Mouse (Mus musculus): ENCODE measurements at regions not wholly inside any gene's neighbourhood (a gene's known extent, or its start where the extent isn't known, plus 50 kb on each side); places are given as distances from the start of the nearest gene placed in this dataset.

- DNase-seq (ENCODE audit: extremely low spot score in 1 of 2, low spot score in 2 of 2) = no peak
- intact Hi-C loops (cut with DNase I) = no loop called here
These were observed 170.4 kb downstream of the Rnf144a start for GRCm38 (mm10) chr12:26244701-26245100.

- intact Hi-C loops (cut with DNase I) = no loop called here
- DNase-seq (ENCODE audit: extremely low spot score in 1 of 2, low spot score in 2 of 2) = peak; percentile 24 to 26
These were observed 187.5 kb downstream of the Rnf144a start for GRCm38 (mm10) chr12:26227557-26228020.

GRCm38 (mm10) chr12:26226363-26226762 is 188.7 kb downstream of the Rnf144a start:
- intact Hi-C loops (cut with DNase I) = no loop called here
- peak; percentile 31 to 63 for DNase-seq (ENCODE audit: extremely low spot score in 1 of 2, low spot score in 2 of 2)

- no peak for DNase-seq (ENCODE audit: extremely low spot score in 1 of 2, low spot score in 2 of 2)
- intact Hi-C loops (cut with DNase I) = no loop called here
These were observed 202.6 kb downstream of the Rnf144a start for GRCm38 (mm10) chr12:26212447-26212846.

- peak in 1 of 2 experiments; percentile 49 for DNase-seq (ENCODE audit: extremely low spot score in 1 of 2, low spot score in 2 of 2)
- intact Hi-C loops (cut with DNase I) = no loop called here
These were observed 203.6 kb downstream of the Rnf144a start for GRCm38 (mm10) chr12:26211423-26211822.

- intact Hi-C loops (cut with DNase I) = no loop called here
- no peak for DNase-seq (ENCODE audit: extremely low spot score in 1 of 2, low spot score in 2 of 2)
These were observed 208.3 kb downstream of the Rnf144a start for GRCm38 (mm10) chr12:26206751-26207150.

GRCm38 (mm10) chr12:26206036-26206435 is 209.0 kb downstream of the Rnf144a start:
- no peak for DNase-seq (ENCODE audit: extremely low spot score in 1 of 2, low spot score in 2 of 2)
- intact Hi-C loops (cut with DNase I) = no loop called here

- DNase-seq (ENCODE audit: extremely low spot score in 1 of 2, low spot score in 2 of 2) = no peak
- intact Hi-C loops (cut with DNase I) = no loop called here
These were observed 223.0 kb downstream of the Rnf144a start for GRCm38 (mm10) chr12:26191982-26192576.

GRCm38 (mm10) chr12:26191268-26191981 is 223.6 kb downstream of the Rnf144a start:
- intact Hi-C loops (cut with DNase I) = no loop called here
- no peak for DNase-seq (ENCODE audit: extremely low spot score in 1 of 2, low spot score in 2 of 2)

GRCm38 (mm10) chr12:26188996-26189395 is 226.1 kb downstream of the Rnf144a start:
- intact Hi-C loops (cut with DNase I) = no loop called here
- DNase-seq (ENCODE audit: extremely low spot score in 1 of 2, low spot score in 2 of 2) = no peak

GRCm38 (mm10) chr12:26187091-26187862 is 227.8 kb downstream of the Rnf144a start:
- DNase-seq (ENCODE audit: extremely low spot score in 1 of 2, low spot score in 2 of 2) = no peak
- intact Hi-C loops (cut with DNase I) = no loop called here

- intact Hi-C loops (cut with DNase I) = no loop called here
These were observed 230.2 kb downstream of the Rnf144a start for GRCm38 (mm10) chr12:26184701-26185460.

GRCm38 (mm10) chr12:26183021-26183420 is 232.0 kb downstream of the Rnf144a start:
- DNase-seq (ENCODE audit: extremely low spot score in 1 of 2, low spot score in 2 of 2) = no peak
- intact Hi-C loops (cut with DNase I) = no loop called here

More at GRCm38 (mm10) chr12:26184701-26185460, 230.2 kb downstream of the Rnf144a start:
- DNase-seq (ENCODE audit: extremely low spot score in 1 of 2, low spot score in 2 of 2) = no peak

- DNase-seq (ENCODE audit: extremely low spot score in 1 of 2, low spot score in 2 of 2) = peak in 1 of 2 experiments; percentile 6
- intact Hi-C loops (cut with DNase I) = no loop called here
These were observed 234.2 kb downstream of the Rnf144a start for GRCm38 (mm10) chr12:26180846-26181245.

- intact Hi-C loops (cut with DNase I) = no loop called here
- DNase-seq (ENCODE audit: extremely low spot score in 1 of 2, low spot score in 2 of 2) = no peak
These were observed 238.8 kb downstream of the Rnf144a start for GRCm38 (mm10) chr12:26176231-26176662.

- intact Hi-C loops (cut with DNase I) = no loop called here
- DNase-seq (ENCODE audit: extremely low spot score in 1 of 2, low spot score in 2 of 2) = peak in 1 of 2 experiments; percentile 29
These were observed 251.6 kb downstream of the Rnf144a start for GRCm38 (mm10) chr12:26163416-26163815.

- DNase-seq (ENCODE audit: extremely low spot score in 1 of 2, low spot score in 2 of 2) = no peak
- intact Hi-C loops (cut with DNase I) = no loop called here
These were observed 254.0 kb downstream of the Rnf144a start for GRCm38 (mm10) chr12:26160861-26161615.

- no peak for DNase-seq (ENCODE audit: extremely low spot score in 1 of 2, low spot score in 2 of 2)
- intact Hi-C loops (cut with DNase I) = no loop called here
These were observed 262.1 kb downstream of the Rnf144a start for GRCm38 (mm10) chr12:26152992-26153391.
